Mouse (Mus musculus): ENCODE results near the gene Gps2.

The Gps2 gene

GRCm38 (mm10) chr11:69886907-69887635 is 26.6 kb upstream of the Gps2 start:
- peak; percentile 52 to 68 for DNase-seq

- no peak for DNase-seq
These were observed 22.2 kb upstream of the Gps2 start for GRCm38 (mm10) chr11:69891482-69891881.

GRCm38 (mm10) chr11:69894671-69895070 is 19.0 kb upstream of the Gps2 start:
- DNase-seq, result peak in 1 of 2 experiments; percentile 50

- no peak for DNase-seq
These were observed 18.4 kb upstream of the Gps2 start, which contains the start of gene Acap1 for GRCm38 (mm10) chr11:69895291-69895690. TSS of gene Acap1 (minus strand) at chr11:69895539.

- DNase-seq, result no peak
These were observed 13.8 kb upstream of the Gps2 start for GRCm38 (mm10) chr11:69899870-69900269.

GRCm38 (mm10) chr11:69900471-69901405 is 12.9 kb upstream of the Gps2 start, which contains the start of the genes 2810408A11Rik and Neurl4:
TSS of gene 2810408A11Rik (minus strand) at chr11:69900987.
TSS of gene Neurl4 (plus strand) at chr11:69901072.
- peak; percentile 96 for DNase-seq

GRCm38 (mm10) chr11:69901406-69901846 is 12.3 kb upstream of the Gps2 start:
- peak; percentile 96 to 97 for DNase-seq

GRCm38 (mm10) chr11:69901993-69902392 is 11.7 kb upstream of the Gps2 start:
- DNase-seq, result no peak

- DNase-seq, result no peak
These were observed 10.7 kb upstream of the Gps2 start for GRCm38 (mm10) chr11:69902972-69903371.

GRCm38 (mm10) chr11:69904311-69904710 is 9.4 kb upstream of the Gps2 start:
- no peak for DNase-seq

GRCm38 (mm10) chr11:69908645-69909044 is 5.0 kb upstream of the Gps2 start:
- DNase-seq, result no peak

GRCm38 (mm10) chr11:69909174-69909573 is 4.5 kb upstream of the Gps2 start:
- DNase-seq, result no peak

- DNase-seq, result no peak
These were observed 3.5 kb upstream of the Gps2 start for GRCm38 (mm10) chr11:69910177-69910576.

GRCm38 (mm10) chr11:69910781-69911560 is 2.7 kb upstream of the Gps2 start:
- DNase-seq, result no peak

GRCm38 (mm10) chr11:69911701-69912100 is 2.0 kb upstream of the Gps2 start:
- no peak for DNase-seq

- peak; percentile 77 to 83 for DNase-seq
These were observed 765 bp upstream of the Gps2 start for GRCm38 (mm10) chr11:69912716-69913530.

GRCm38 (mm10) chr11:69914372-69914764 is 680 bp downstream of the Gps2 start:
- DNase-seq, result no peak

GRCm38 (mm10) chr11:69914917-69915430 is 1.3 kb downstream of the Gps2 start:
- no peak for DNase-seq

- no peak for DNase-seq
These were observed 2.3 kb downstream of the Gps2 start for GRCm38 (mm10) chr11:69915667-69916627.
